Mouse (Mus musculus) bone marrow, adult 2 months (tissue): ENCODE measurements around the gene Gga2. TPM values are rescaled to one million over a fixed set of nuclear protein-coding genes. Genes with fewer than 3 reads are reported as not detected.

Experiments
- H3K27ac ChIP-seq: fragments of 200-500 bp; 2 replicates; pipeline ENCODE4 v1.5.1; 2012; ENCODE audit warnings: low read depth, mild to moderate bottlenecking, control low read depth, inconsistent platforms, low read length; ENCODE audit not compliant: control insufficient read depth, poor library complexity, insufficient read depth
- H3K4me1 ChIP-seq: fragments of 200-500 bp; 2 replicates; pipeline ENCODE4 v1.6.1; 2011; ENCODE audit warnings: low read length; ENCODE audit not compliant: control insufficient read depth, insufficient read depth
- H3K4me3 ChIP-seq: fragments of 200-500 bp; replicated peaks from 2 replicates; pipeline ENCODE3; 2011; ENCODE audit warnings: mild to moderate bottlenecking, low read depth, low read length, control low read depth; ENCODE audit not compliant: control insufficient read depth
- CTCF ChIP-seq: fragments of 200-500 bp; IDR thresholded peaks from 2 replicates; pipeline ENCODE4 v1.5.1; 2011; ENCODE audit warnings: low read length, control low read depth; ENCODE audit not compliant: control insufficient read depth, insufficient read depth
- POLR2A ChIP-seq: fragments of 200-500 bp; IDR thresholded peaks from 2 replicates; pipeline ENCODE4 v1.6.1; 2011; ENCODE audit warnings: low read depth, mild to moderate bottlenecking, control low read depth, low read length, borderline replicate concordance; ENCODE audit not compliant: control insufficient read depth
- WGBS: fragments of 180-500 bp; shearing (Covaris S2); methylation state at CpG from one replicate; pipeline ENCODE4 v1.1.7; 2018; 5-methylcytosine and 5-hydroxymethylcytosine counted together
- polyA plus RNA-seq: library from polyadenylated mRNA; stranded (reverse); fragments of >200 nt; gene quantifications from 2 replicates; pipeline ENCODE4 v1.2.4, GENCODE M21; 2011; ENCODE audit warnings: low replicate concordance; ENCODE audit not compliant: missing spikeins, insufficient read depth, insufficient read length

Gga2 gene
- polyA plus RNA-seq, 1 experiment, result 35.6 TPM

DNA sequence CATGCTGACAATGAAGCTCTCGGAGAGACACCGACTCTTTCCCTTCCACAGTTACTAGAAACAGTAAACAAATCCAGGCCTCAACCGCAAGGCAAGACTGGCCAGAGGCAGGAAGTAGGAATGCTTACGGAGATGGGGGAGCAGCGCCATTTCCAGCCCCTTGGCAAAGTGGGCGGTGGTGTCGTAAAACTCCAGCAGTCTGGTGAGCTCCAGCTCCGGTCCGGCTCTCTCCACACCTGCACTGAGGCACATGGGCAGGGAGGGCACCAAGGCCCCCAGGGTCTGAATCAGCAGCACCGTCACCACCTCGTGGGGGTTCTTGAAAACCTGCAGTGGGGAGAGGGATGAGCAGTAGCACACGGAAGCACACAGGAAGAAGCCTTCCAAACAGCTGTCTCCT lies 65.2 kb downstream of the Gga2 start:
- Histone ChIP-seq H3K27ac (no peak overlapping the region), H3K4me1 (no peaks in the 10 kb centered on the region), H3K4me3 (no peak overlapping the region)
- no peak for TF ChIP-seq CTCF
- TF ChIP-seq POLR2A, result no peak
- WGBS, result 89% methylated on average over 12 of the region's 12 CpGs

- no peak overlapping the region for H3K4me3 ChIP-seq
- 86% methylated on average over 11 of the region's 11 CpGs for WGBS
- TF ChIP-seq CTCF (no peak), POLR2A (no peak)
These were observed 65.9 kb downstream of the Gga2 start for GRCm38 (mm10) chr7:121954891-121955669.

GRCm38 (mm10) chr7:121947513-121947912 lies 73.5 kb downstream of the Gga2 start:
- no peaks in the 10 kb centered on the region for H3K4me1 ChIP-seq
- WGBS, result 78% methylated on average over 4 of the region's 4 CpGs
- TF ChIP-seq CTCF, result no peak
- no peak for TF ChIP-seq POLR2A
- H3K27ac ChIP-seq, result no peak overlapping the region
- H3K4me3 ChIP-seq, result no peak overlapping the region

More at GRCm38 (mm10) chr7:121954891-121955669, 65.9 kb downstream of the Gga2 start:
- Histone ChIP-seq H3K4me1 (no peaks in the 10 kb centered on the region), H3K27ac (no peak overlapping the region)

GRCm38 (mm10) chr7:121946196-121946595 lies 74.8 kb downstream of the Gga2 start:
- no peaks in the 10 kb centered on the region for H3K4me1 ChIP-seq
- TF ChIP-seq CTCF (no peak), POLR2A (no peak)
- 86% methylated on average over 5 of the region's 5 CpGs for WGBS
- no peak overlapping the region for H3K27ac ChIP-seq
- H3K4me3 ChIP-seq, result no peak overlapping the region

- WGBS, result 89% methylated on average over 2 of the region's 2 CpGs
- H3K4me3 ChIP-seq, result no peak overlapping the region
These were observed 78.7 kb downstream of the Gga2 start for GRCm38 (mm10) chr7:121942371-121942770.

DNA sequence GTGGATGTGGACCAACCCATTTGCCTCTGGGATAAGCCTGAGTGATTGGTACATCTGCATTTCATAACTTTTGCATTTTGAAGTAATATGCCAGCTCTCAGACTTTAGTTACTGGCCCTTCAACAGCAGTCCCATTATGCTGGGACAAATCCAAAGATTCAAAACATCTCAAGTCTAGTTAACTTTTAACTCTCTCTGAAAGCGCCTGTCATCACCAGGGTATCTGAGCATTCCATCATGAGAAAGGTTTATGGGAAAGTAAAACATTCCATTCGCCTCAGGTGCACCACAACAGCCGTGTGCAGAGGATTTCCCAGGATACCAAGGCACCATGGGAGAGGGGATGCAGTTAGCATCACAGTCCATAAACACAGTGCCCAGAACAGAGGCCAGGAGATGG lies 79.4 kb downstream of the Gga2 start:
- WGBS, result 86% methylated on average over 3 of the region's 3 CpGs
- TF ChIP-seq CTCF (no peak), POLR2A (no peak)
- Histone ChIP-seq H3K4me3 (no peak overlapping the region), H3K27ac (no peak overlapping the region), H3K4me1 (no peaks in the 10 kb centered on the region)

More at GRCm38 (mm10) chr7:121942371-121942770, 78.7 kb downstream of the Gga2 start:
- H3K27ac ChIP-seq, result no peak overlapping the region
- TF ChIP-seq CTCF (no peak), POLR2A (no peak)
- H3K4me1 ChIP-seq, result no peaks in the 10 kb centered on the region

GRCm38 (mm10) chr7:121941016-121941415 lies 80.0 kb downstream of the Gga2 start:
- no peaks in the 10 kb centered on the region for H3K4me1 ChIP-seq
- no peak overlapping the region for H3K27ac ChIP-seq
- no peak for TF ChIP-seq CTCF
- TF ChIP-seq POLR2A, result no peak
- no peak overlapping the region for H3K4me3 ChIP-seq
- WGBS, result 89% methylated on average over 3 of the region's 3 CpGs

GRCm38 (mm10) chr7:121939729-121940128 lies 81.3 kb downstream of the Gga2 start:
- Histone ChIP-seq H3K4me1 (no peaks in the 10 kb centered on the region), H3K27ac (no peak overlapping the region), H3K4me3 (no peak overlapping the region)
- WGBS, result 61% methylated on average over 4 of the region's 4 CpGs
- TF ChIP-seq POLR2A (no peak), CTCF (no peak)
